Mouse (Mus musculus): ENCODE results near the gene Atp1a4.
A peak's percentile ranks its signal among the peaks of the same experiment; 100 is the strongest.

The Atp1a4 gene

GRCm38 (mm10) chr1:172258314-172258713, at the start of gene Atp1a4:
TSS of gene Atp1a4 (minus strand) at chr1:172258414.
- no peak for DNase-seq (ENCODE audit: low read depth, low spot score)

GRCm38 (mm10) chr1:172307936-172308335, 49.7 kb upstream of the Atp1a4 start:
- no peak for DNase-seq (ENCODE audit: low read depth, low spot score)

- DNase-seq (ENCODE audit: low read depth, low spot score): no peak
These were observed 48.7 kb upstream of the Atp1a4 start for GRCm38 (mm10) chr1:172306885-172307284.

- DNase-seq (ENCODE audit: low read depth, low spot score): no peak
These were observed 48.0 kb upstream of the Atp1a4 start for GRCm38 (mm10) chr1:172306196-172306595.

- DNase-seq (ENCODE audit: low read depth, low spot score): no peak
These were observed 47.4 kb upstream of the Atp1a4 start for GRCm38 (mm10) chr1:172305635-172306034.

- DNase-seq (ENCODE audit: low read depth, low spot score): no peak
These were observed 46.9 kb upstream of the Atp1a4 start for GRCm38 (mm10) chr1:172305153-172305552.

GRCm38 (mm10) chr1:172304443-172304842, 46.2 kb upstream of the Atp1a4 start:
- DNase-seq (ENCODE audit: low read depth, low spot score): no peak

- no peak for DNase-seq (ENCODE audit: low read depth, low spot score)
These were observed 44.6 kb upstream of the Atp1a4 start for GRCm38 (mm10) chr1:172302851-172303250.

- no peak for DNase-seq (ENCODE audit: low read depth, low spot score)
These were observed 44.1 kb upstream of the Atp1a4 start for GRCm38 (mm10) chr1:172302311-172302710.

- no peak for DNase-seq (ENCODE audit: low read depth, low spot score)
These were observed 43.0 kb upstream of the Atp1a4 start for GRCm38 (mm10) chr1:172301180-172301579.

- DNase-seq (ENCODE audit: low read depth, low spot score): peak; percentile 85
These were observed 42.0 kb upstream of the Atp1a4 start for GRCm38 (mm10) chr1:172300247-172300646.

- DNase-seq (ENCODE audit: low read depth, low spot score): no peak
These were observed 41.3 kb upstream of the Atp1a4 start for GRCm38 (mm10) chr1:172299528-172299927.

GRCm38 (mm10) chr1:172297611-172298537, 39.7 kb upstream of the Atp1a4 start, which contains the start of gene Atp1a2:
TSS of gene Atp1a2 (minus strand) at chr1:172298064.
- DNase-seq (ENCODE audit: low read depth, low spot score): peak; percentile 92

- DNase-seq (ENCODE audit: low read depth, low spot score): peak; percentile 82
These were observed 38.7 kb upstream of the Atp1a4 start for GRCm38 (mm10) chr1:172296816-172297510.

GRCm38 (mm10) chr1:172295751-172296197, 37.6 kb upstream of the Atp1a4 start:
- DNase-seq (ENCODE audit: low read depth, low spot score): no peak

GRCm38 (mm10) chr1:172293449-172293848, 35.2 kb upstream of the Atp1a4 start:
- no peak for DNase-seq (ENCODE audit: low read depth, low spot score)

GRCm38 (mm10) chr1:172292880-172293279, 34.7 kb upstream of the Atp1a4 start:
- no peak for DNase-seq (ENCODE audit: low read depth, low spot score)

- no peak for DNase-seq (ENCODE audit: low read depth, low spot score)
These were observed 31.4 kb upstream of the Atp1a4 start for GRCm38 (mm10) chr1:172289617-172289946.

GRCm38 (mm10) chr1:172288900-172289616, 30.8 kb upstream of the Atp1a4 start:
- no peak for DNase-seq (ENCODE audit: low read depth, low spot score)

- DNase-seq (ENCODE audit: low read depth, low spot score): no peak
These were observed 28.5 kb upstream of the Atp1a4 start for GRCm38 (mm10) chr1:172286740-172287139.

GRCm38 (mm10) chr1:172284221-172284620, 26.0 kb upstream of the Atp1a4 start:
- peak; percentile 82 for DNase-seq (ENCODE audit: low read depth, low spot score)

GRCm38 (mm10) chr1:172283073-172283472, 24.9 kb upstream of the Atp1a4 start:
- DNase-seq (ENCODE audit: low read depth, low spot score): peak; percentile 66
